Mouse (Mus musculus) gastrocnemius, postnatal 36 days (tissue): ENCODE results near the gene Gpn2. TPM values are rescaled to one million over a fixed set of nuclear protein-coding genes. Genes with fewer than 3 reads are reported as not detected.
A peak's percentile ranks its signal among the peaks of the same experiment; 100 is the strongest.

ENCODE experiments used
- DNase-seq, 2 experiments: peaks; one replicate each; pipeline ENCODE4 v3.0.0; 2022
- intact Hi-C: fragments of 180-260 bp; cut with DNase I; formaldehyde crosslinking; loops from one replicate; pipeline ENCODE4 v1.15.1; 2025
- long read RNA-seq, 2 experiments: library from polyadenylated mRNA; stranded (forward); transcript quantifications; one replicate each; pipeline ENCODE4 v2.0.0; 2021
- total RNA-seq, 2 experiments: library from RNA; stranded (reverse); gene quantifications; 2 replicates each; pipeline ENCODE4 v1.2.3; 2021

The Gpn2 gene
- 1 to 10 TPM; 4.7 to 5.7 TPM for total RNA-seq
- long read RNA-seq, experiment 1, transcript Gpn2-201 (5 exons, 1,367 nt): major isoform, 6 of 10 reads
- long read RNA-seq, experiment 1, partial matches to known transcripts: 0 of 10 reads
- long read RNA-seq, experiment 1, other reads (novel, unspliced or antisense): 3 of 10 reads
- long read RNA-seq, experiment 2, transcript Gpn2-201 (5 exons, 1,367 nt): major isoform, 5 of 6 reads
- long read RNA-seq, experiment 2, partial matches to known transcripts: 0 of 6 reads
- long read RNA-seq, experiment 2, other reads (novel, unspliced or antisense): 0 of 6 reads

- intact Hi-C loops: loop anchor here (2.0 kb wide), 1 partner anchor 328 kb away; no protein-coding TSS in a partner anchor
Observed at GRCm38 (mm10) chr4:133584059-133584951, at the start of gene Gpn2. Gpn2 (plus strand) TSS chr4:133584362.

GRCm38 (mm10) chr4:133536081-133536480 is 48.1 kb upstream of the Gpn2 start:
- intact Hi-C loops: no loop called here
- no peak for DNase-seq

More at GRCm38 (mm10) chr4:133584059-133584951, at the start of gene Gpn2:
- DNase-seq: peak; percentile 63 to 73

- intact Hi-C loops: no loop called here
- DNase-seq: no peak
Observed at GRCm38 (mm10) chr4:133536652-133537051, 47.5 kb upstream of the Gpn2 start.

- intact Hi-C loops: no loop called here
- DNase-seq: peak; percentile 90 to 95
Observed at GRCm38 (mm10) chr4:133545272-133546231, 38.6 kb upstream of the Gpn2 start, which contains the start of gene Nudc. Nudc (minus strand) TSS chr4:133545996.

- intact Hi-C loops: no loop called here
- DNase-seq: no peak
Observed at GRCm38 (mm10) chr4:133552029-133552428, 32.1 kb upstream of the Gpn2 start.

- intact Hi-C loops: no loop called here
- DNase-seq: no peak
Observed at GRCm38 (mm10) chr4:133552768-133553447, 31.3 kb upstream of the Gpn2 start, which contains the start of gene Nr0b2. Nr0b2 (plus strand) TSS chr4:133553376.

- DNase-seq: no peak
- intact Hi-C loops: no loop called here
Observed at GRCm38 (mm10) chr4:133553448-133554330, 30.5 kb upstream of the Gpn2 start.

- intact Hi-C loops: no loop called here
- no peak for DNase-seq
Observed at GRCm38 (mm10) chr4:133557041-133557717, 27.0 kb upstream of the Gpn2 start.

GRCm38 (mm10) chr4:133559846-133560245 is 24.3 kb upstream of the Gpn2 start:
- no peak for DNase-seq
- intact Hi-C loops: no loop called here

- intact Hi-C loops: no loop called here
- DNase-seq: no peak
Observed at GRCm38 (mm10) chr4:133561622-133562021, 22.5 kb upstream of the Gpn2 start.

GRCm38 (mm10) chr4:133563123-133563571 is 21.0 kb upstream of the Gpn2 start:
- DNase-seq: no peak
- intact Hi-C loops: no loop called here

GRCm38 (mm10) chr4:133567251-133567650 is 16.9 kb upstream of the Gpn2 start:
- no peak for DNase-seq
- intact Hi-C loops: no loop called here

GRCm38 (mm10) chr4:133569291-133570065 is 14.7 kb upstream of the Gpn2 start:
- intact Hi-C loops: no loop called here

GRCm38 (mm10) chr4:133570066-133570466 is 14.1 kb upstream of the Gpn2 start:
- no peak for DNase-seq
- intact Hi-C loops: no loop called here

More at GRCm38 (mm10) chr4:133569291-133570065, 14.7 kb upstream of the Gpn2 start:
- DNase-seq: no peak

GRCm38 (mm10) chr4:133574070-133574842 is 9.9 kb upstream of the Gpn2 start, which contains the start of gene Gpatch3:
Gpatch3 (plus strand) TSS chr4:133574745.
- intact Hi-C loops: no loop called here
- DNase-seq: peak; percentile 87 to 89

- intact Hi-C loops: no loop called here
- no peak for DNase-seq
Observed at GRCm38 (mm10) chr4:133574843-133575202, 9.3 kb upstream of the Gpn2 start.
